Mouse (Mus musculus) erythroblast, embryonic 14.5 days (primary cell): ENCODE data around the gene Itih4. TPM values are rescaled to one million over a fixed set of nuclear protein-coding genes. Genes with fewer than 3 reads are reported as not detected.

Experiments
- H3K27me3 ChIP-seq: 2 replicates; pipeline ENCODE4 v1.6.1; 2012; ENCODE audit warnings: inconsistent platforms; ENCODE audit not compliant: control insufficient read depth
- H3K36me3 ChIP-seq: 2 replicates; pipeline ENCODE4 v1.6.1; 2012; ENCODE audit warnings: mild to moderate bottlenecking, inconsistent platforms; ENCODE audit not compliant: control insufficient read depth
- H3K4me1 ChIP-seq: 2 replicates; pipeline ENCODE4 v1.6.1; 2012; ENCODE audit warnings: inconsistent platforms; ENCODE audit not compliant: control insufficient read depth
- H3K4me3 ChIP-seq: replicated peaks from 2 replicates; pipeline ENCODE3; 2012; ENCODE audit warnings: moderate library complexity, mild to moderate bottlenecking, inconsistent platforms
- H3K9me3 ChIP-seq: 2 replicates; pipeline ENCODE4 v1.6.1; 2012; ENCODE audit warnings: low read length, inconsistent platforms, mixed read lengths; ENCODE audit not compliant: control insufficient read depth
- GATA1 ChIP-seq: IDR thresholded peaks from 2 replicates; pipeline ENCODE4 v1.6.1; 2012; ENCODE audit warnings: low read length, inconsistent platforms, mixed read lengths
- TAL1 ChIP-seq: IDR thresholded peaks from 3 replicates; pipeline ENCODE4 v1.6.1; 2012; ENCODE audit warnings: low read length, inconsistent platforms, mixed read lengths
- polyA plus RNA-seq: library from polyadenylated mRNA; stranded (reverse); fragments of >175 nt; gene quantifications from 2 replicates; pipeline ENCODE4 v1.2.3, GENCODE M21; 2012

Itih4 gene
- 0.02 TPM in 1 of 2 replicates, not detected in the other for polyA plus RNA-seq

DNA sequence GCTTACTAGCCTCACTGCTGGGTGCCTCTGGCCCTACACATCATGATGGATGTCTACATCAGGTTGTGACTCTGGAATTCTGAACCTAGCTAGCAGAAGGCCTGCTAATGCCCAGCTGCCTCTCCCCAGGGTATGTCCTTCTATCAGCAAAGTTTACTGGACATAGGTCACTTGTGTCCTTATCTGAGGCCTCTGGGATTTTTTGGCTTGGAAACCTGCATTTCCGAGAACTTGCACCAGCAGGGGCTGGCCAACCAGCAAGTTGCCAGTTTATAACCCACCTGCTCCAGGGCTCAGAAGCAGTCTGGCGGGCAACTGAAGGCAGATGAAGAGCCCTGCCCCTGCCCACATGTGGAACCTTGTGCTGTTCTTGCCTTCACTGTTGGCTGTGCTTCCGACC is at the start of gene Itih4:
TSS of gene Itih4 (plus strand) at position 273 of the 400 bp plus-strand sequence.
- H3K4me1 ChIP-seq = no peaks in the 10 kb centered on the region; the same call in 1 of the 2 replicates
- no peak for TF ChIP-seq TAL1
- TF ChIP-seq GATA1 = no peak
- peak within 1 kb of the TSS; percentile 23 for H3K4me3 ChIP-seq
- peaks cover 2% of the 10 kb centered on the region; the same call in 1 of the 2 replicates for H3K36me3 ChIP-seq
- no peaks in the 10 kb centered on the region for H3K27me3 ChIP-seq
- H3K9me3 ChIP-seq = no peaks in the 10 kb centered on the region

DNA sequence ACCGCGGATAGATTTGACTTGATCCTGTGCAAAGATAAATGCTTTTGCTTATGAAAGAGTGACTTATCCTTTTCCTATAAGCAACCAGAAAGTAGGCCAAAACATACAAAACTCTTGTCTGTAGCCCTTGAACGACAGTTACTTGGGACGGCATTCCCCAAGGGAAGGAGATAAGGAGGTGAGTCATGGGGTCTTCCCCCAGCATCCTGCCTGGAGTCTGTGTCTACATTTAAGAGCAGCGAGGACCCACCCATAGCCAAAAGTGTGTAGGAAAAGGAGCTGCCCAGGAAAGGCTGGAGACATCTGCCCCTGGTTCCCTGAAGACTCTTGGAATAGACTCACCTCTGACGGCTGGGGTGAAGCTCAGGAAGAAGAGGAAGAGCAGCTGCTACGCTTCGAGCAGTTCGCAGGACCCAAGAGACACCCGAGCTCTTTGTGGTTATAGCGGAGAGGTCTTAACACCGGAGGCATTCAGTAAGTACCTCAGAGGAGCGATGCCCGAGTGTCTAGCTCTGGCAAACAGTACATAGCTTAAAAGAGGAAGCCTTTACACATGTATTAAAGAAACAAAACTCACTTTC is 48.8 kb upstream of the Itih4 start:
- Histone ChIP-seq H3K36me3 (peaks cover 31% of the 10 kb centered on the region), H3K4me3 (no peak overlapping the region), H3K27me3 (no peaks in the 10 kb centered on the region), H3K9me3 (no peaks in the 10 kb centered on the region), H3K4me1 (no peaks in the 10 kb centered on the region)
- TF ChIP-seq GATA1 (no peak), TAL1 (no peak)

DNA sequence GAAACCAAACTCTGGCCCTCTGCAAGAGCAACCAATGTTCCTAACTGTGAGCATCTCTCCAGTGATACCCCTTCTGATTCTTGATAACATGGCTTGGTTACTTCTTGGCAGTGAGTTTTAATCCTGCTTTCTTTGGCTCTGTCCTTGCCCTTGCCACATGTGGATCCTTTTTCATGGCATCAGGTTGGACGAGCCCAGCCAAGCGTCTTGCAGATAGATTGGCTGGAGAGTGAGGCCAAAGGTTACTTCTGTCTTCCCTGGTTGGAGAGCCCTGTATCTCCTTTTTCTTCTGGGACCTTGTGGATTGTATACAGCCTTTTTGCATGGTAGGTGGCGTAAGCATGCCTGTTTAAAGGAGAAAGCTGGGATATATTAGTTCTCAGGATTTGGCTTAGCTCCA is 42.6 kb upstream of the Itih4 start:
- no peaks in the 10 kb centered on the region for H3K9me3 ChIP-seq
- H3K36me3 ChIP-seq = peaks cover 11% of the 10 kb centered on the region
- H3K4me3 ChIP-seq = no peak overlapping the region
- TF ChIP-seq TAL1 (no peak), GATA1 (no peak)
- no peaks in the 10 kb centered on the region for H3K27me3 ChIP-seq
- H3K4me1 ChIP-seq = no peaks in the 10 kb centered on the region; the same call in 1 of the 2 replicates

DNA sequence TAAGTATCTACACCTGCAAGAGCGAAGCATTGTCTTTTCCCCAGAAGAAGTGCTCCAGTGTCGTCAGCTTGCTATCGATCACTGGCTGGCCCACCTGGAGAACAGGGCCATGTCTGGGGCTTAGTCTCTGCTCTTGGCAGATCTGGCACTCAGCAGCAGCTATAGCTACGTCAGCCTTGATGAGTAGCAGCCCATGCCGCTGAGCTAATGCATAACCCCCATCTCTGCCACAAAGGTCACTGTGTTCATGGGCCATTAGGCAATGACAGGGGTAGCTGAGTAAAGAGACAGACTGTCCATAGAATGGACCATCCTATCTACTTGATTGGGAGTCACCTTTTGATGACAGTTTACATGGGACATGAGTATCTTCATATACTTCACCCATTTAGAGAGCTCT is 35.8 kb upstream of the Itih4 start:
- Histone ChIP-seq H3K4me1 (no peaks in the 10 kb centered on the region), H3K36me3 (peaks cover 8% of the 10 kb centered on the region), H3K9me3 (no peaks in the 10 kb centered on the region), H3K27me3 (no peaks in the 10 kb centered on the region), H3K4me3 (no peak overlapping the region)
- TF ChIP-seq GATA1 (no peak), TAL1 (no peak)

DNA sequence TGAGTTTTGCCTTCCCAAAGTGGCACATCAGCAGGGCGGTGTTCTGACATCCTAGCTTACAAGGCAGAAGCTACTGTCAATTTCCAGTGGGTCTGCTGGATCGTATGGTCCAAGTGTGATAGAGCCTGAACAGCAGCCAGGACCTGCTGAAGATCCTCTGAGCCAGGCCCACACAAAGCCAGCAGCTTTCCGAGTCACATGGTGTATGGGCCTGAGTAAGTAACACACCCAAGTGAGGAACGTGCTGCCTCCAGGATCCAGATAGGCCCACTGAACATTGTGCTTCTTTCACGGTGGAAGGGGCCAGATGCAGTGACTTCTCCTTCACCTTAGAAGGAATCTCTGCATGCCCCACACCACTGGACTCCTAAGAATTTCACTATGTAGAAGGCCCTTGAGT is 34.0 kb upstream of the Itih4 start:
- no peak for TF ChIP-seq GATA1
- no peak for TF ChIP-seq TAL1
- Histone ChIP-seq H3K36me3 (no peaks in the 10 kb centered on the region; the same call in 1 of the 2 replicates), H3K4me1 (peaks cover 4% of the 10 kb centered on the region), H3K4me3 (no peak overlapping the region), H3K9me3 (no peaks in the 10 kb centered on the region), H3K27me3 (no peaks in the 10 kb centered on the region)

DNA sequence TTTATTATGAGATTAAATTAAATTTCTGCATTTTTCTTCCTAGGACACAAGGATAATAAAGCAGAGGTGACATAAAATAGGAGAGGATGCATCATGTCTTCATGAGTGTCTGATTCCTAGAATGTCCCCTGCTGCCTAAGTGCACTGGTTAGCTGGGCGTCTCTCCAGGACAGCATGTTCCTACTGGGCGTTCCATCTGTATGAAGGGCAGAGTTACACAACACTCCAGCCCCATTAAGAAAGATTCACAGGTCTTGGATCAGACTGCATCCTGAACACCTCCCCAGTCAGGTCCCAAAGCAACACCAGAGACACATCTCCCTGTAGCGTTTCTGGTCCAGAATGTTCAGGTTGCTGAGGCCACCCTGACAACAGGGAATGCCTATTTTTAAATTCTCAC is 31.0 kb upstream of the Itih4 start:
- H3K4me3 ChIP-seq = no peak overlapping the region
- H3K9me3 ChIP-seq = no peaks in the 10 kb centered on the region
- H3K36me3 ChIP-seq = no peaks in the 10 kb centered on the region; the same call in 1 of the 2 replicates
- TF ChIP-seq GATA1 (no peak), TAL1 (no peak)
- H3K27me3 ChIP-seq = no peaks in the 10 kb centered on the region
- peaks cover 4% of the 10 kb centered on the region for H3K4me1 ChIP-seq

DNA sequence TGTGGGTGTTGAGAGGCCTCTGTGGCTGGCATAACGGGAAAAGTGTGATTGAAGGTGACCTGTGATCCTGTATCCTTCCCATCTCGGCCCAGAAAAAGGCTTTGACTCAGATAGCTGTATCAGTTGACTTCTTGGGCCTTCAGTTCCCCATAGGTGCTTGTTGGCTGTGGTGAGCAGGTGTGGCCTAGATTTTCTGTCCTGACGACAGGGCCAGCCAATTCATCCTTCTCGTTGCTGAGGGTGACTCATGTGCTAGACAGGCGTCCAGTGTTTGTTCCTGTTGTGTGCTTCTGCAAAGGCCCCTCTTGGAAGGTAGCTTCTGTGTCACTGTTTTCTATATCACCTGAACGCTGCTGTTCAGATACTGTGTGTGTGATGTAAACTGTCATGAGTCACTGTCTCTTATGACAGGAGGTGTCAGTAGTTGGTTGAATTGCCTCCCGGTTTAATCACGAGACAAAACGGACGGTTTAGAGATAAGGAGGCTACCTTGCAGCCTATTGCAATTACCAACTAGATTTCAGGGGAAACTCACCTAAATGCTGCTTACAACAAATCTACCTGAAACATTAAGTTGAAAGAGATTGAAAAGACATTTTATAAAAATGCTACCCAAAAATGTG is 29.3 kb upstream of the Itih4 start:
- Histone ChIP-seq H3K9me3 (no peaks in the 10 kb centered on the region), H3K4me1 (peaks cover 4% of the 10 kb centered on the region), H3K4me3 (no peak overlapping the region), H3K27me3 (no peaks in the 10 kb centered on the region), H3K36me3 (no peaks in the 10 kb centered on the region; the same call in 1 of the 2 replicates)
- TF ChIP-seq TAL1 (no peak), GATA1 (no peak)

DNA sequence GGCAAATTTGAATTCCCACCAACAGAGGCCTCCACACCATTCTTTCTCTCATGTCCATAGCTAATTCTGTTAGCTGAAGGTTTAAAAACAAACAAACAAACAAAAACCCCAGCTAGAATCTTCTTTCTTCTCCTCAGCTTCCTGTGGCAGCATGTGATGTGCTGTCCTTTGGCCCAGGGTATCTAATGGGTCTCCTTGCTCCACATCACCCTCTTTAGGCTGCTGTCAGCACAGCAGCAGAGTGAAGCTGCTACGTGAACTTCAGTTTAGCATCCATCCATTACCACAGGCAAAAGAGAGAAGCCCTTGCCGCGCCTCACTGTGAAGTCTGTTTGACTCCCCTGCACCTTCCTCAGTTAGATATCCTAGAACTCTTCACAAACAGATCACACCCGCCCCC is 28.3 kb upstream of the Itih4 start:
- Histone ChIP-seq H3K9me3 (no peaks in the 10 kb centered on the region), H3K4me3 (no peak overlapping the region), H3K36me3 (no peaks in the 10 kb centered on the region), H3K4me1 (peaks cover 4% of the 10 kb centered on the region), H3K27me3 (no peaks in the 10 kb centered on the region)
- no peak for TF ChIP-seq GATA1

DNA sequence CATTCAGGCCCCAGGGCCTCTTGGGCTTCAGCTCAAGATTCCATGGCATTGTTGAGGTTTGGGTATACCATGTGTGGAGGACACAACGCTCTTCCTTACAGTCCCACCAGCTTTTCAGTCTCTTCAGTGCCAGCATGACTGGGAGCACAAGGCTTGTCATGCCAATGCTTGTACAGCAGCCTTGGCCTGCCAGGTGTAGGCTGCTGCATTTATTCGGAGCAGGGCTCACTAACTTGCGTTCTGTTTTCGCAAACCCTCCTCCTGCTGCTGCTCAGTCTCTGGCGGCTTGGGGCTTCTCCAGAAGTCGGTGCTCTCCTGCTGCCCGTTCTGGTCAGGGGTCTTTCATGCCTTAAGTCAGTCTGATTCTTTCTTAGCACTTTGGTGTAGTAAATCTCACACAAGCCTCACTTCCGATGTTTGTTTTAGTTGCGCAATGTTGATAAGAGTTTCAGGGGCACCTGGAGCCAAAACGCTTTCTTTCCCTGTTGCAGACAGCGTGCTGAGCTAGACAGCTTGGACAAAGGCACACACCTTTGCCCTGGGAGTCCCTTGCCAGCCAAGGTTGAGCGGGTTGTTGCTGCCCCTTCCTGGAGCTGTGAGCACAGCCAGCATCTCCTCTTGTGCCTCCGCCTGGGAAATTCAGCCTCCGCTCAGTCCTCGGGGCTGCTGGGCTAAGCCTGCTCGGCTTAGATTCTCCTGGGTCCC is 24.7 kb upstream of the Itih4 start:
- Histone ChIP-seq H3K27me3 (no peaks in the 10 kb centered on the region), H3K4me3 (no peak overlapping the region)
- TF ChIP-seq TAL1 = no peak
- TF ChIP-seq GATA1 = no peak

More for the DNA sequence above, 24.7 kb upstream of the Itih4 start:
- H3K9me3 ChIP-seq = no peaks in the 10 kb centered on the region
- peaks cover 28% of the 10 kb centered on the region for H3K36me3 ChIP-seq
- peaks cover 4% of the 10 kb centered on the region for H3K4me1 ChIP-seq
